Comparison of ENCODE assay signal across 8 mouse cellular contexts in genomic region chr10:99261151-99261635, GRCm38 (mm10). TPM values are rescaled to one million over a fixed set of nuclear protein-coding genes. Genes with fewer than 3 reads are reported as not detected.
DNase-seq lines count a peak whose midpoint lies in the region; ATAC-seq and TF ChIP-seq lines count a peak whose summit lies in the region.

No protein-coding gene starts in this region.

- peaks cover 6% of the 10 kb centered on the region for H3K4me1 ChIP-seq in hindbrain, embryonic 16.5 days (ENCODE audit: control insufficient read depth, insufficient read depth, low read depth, low read length)
- peaks cover 4% of the 10 kb centered on the region; the same call in 1 of the 2 replicates for H3K4me1 ChIP-seq in liver, embryonic 11.5 days (replicated peaks; ENCODE audit: control insufficient read depth, insufficient read depth, low read length)

- no peaks in the 10 kb centered on the region for H3K9me3 ChIP-seq in hindbrain, embryonic 16.5 days (ENCODE audit: control insufficient read depth, low read length)
- no peaks in the 10 kb centered on the region for H3K9me3 ChIP-seq in liver, embryonic 11.5 days (ENCODE audit: control insufficient read depth, low read length)

- intact Hi-C loops in gastrocnemius, adult 2 months (cut with DNase I), result loop anchor here (5.0 kb wide), 3 partner anchors 59 to 316 kb away; no protein-coding TSS in a partner anchor

- H3K36me3 ChIP-seq in hindbrain, embryonic 16.5 days (ENCODE audit: control insufficient read depth, insufficient read depth, low read length), result no peaks in the 10 kb centered on the region
- no peaks in the 10 kb centered on the region; the same call in 1 of the 2 replicates for H3K36me3 ChIP-seq in liver, embryonic 11.5 days (ENCODE audit: control insufficient read depth, insufficient read depth, low read length)

- peak overlapping the region; percentile 82 for H3K9ac ChIP-seq in hindbrain, embryonic 16.5 days (ENCODE audit: low read depth, low read length)
- H3K9ac ChIP-seq in liver, embryonic 11.5 days (ENCODE audit: low read depth, low read length), result peak overlapping the region; percentile 78

- peak overlapping the region; percentile 86 for H3K4me3 ChIP-seq in gastrocnemius, adult 2 months
- H3K4me3 ChIP-seq in hindbrain, embryonic 16.5 days (ENCODE audit: low read length), result peak overlapping the region; percentile 60
- H3K4me3 ChIP-seq in liver, embryonic 11.5 days (ENCODE audit: low read depth, low read length), result peak overlapping the region; percentile 74

- TF ChIP-seq CTCF in gastrocnemius, adult 2 months (IDR thresholded peaks at IDR 0.05), result no peak

- peak; percentile 10 for ATAC-seq in hindbrain, embryonic 16.5 days
- ATAC-seq in liver, embryonic 11.5 days (replicated peaks; ENCODE audit: low FRiP score), result peak; percentile 31

- peak overlapping the region; percentile 95 for H3K27ac ChIP-seq in gastrocnemius, adult 2 months
- peak overlapping the region; percentile 91 for H3K27ac ChIP-seq in hindbrain, embryonic 16.5 days (ENCODE audit: low read depth, low read length)
- H3K27ac ChIP-seq in liver, embryonic 11.5 days (ENCODE audit: low read depth, low read length), result peak overlapping the region; percentile 95

- no peaks in the 10 kb centered on the region for H3K27me3 ChIP-seq in hindbrain, embryonic 16.5 days (replicated peaks; ENCODE audit: control insufficient read depth, insufficient read depth, low read length)
- H3K27me3 ChIP-seq in liver, embryonic 11.5 days (replicated peaks; ENCODE audit: control insufficient read depth, insufficient read depth, low read length), result peaks cover 16% of the 10 kb centered on the region

- peak overlapping the region; percentile 92 for H3K4me2 ChIP-seq in hindbrain, embryonic 16.5 days (ENCODE audit: low read length)
- peak overlapping the region; percentile 92 for H3K4me2 ChIP-seq in liver, embryonic 11.5 days

- DNase-seq in gastrocnemius, adult 2 months, result no peak
- DNase-seq in gastrocnemius, postnatal 25 days, result no peak
- peak; percentile 53 for DNase-seq in MEL-GATA-1-ER (ENCODE audit: extremely low read depth, low read depth)
- peak; percentile 60 for DNase-seq in embryo, embryonic 11.5 days (ENCODE audit: low read depth, low spot score)
- peak; percentile 81 for DNase-seq in liver, embryonic 11.5 days (ENCODE audit: low spot score)
- DNase-seq in retina, postnatal 1 day, result peak; percentile 84
- DNase-seq in T-cell, adult 2 months (ENCODE audit: low spot score), result no peak

- under 1% methylated on average over 30 of the region's 30 CpGs for WGBS in hindbrain, embryonic 16.5 days
- 0% methylated on average over 27 of the region's 30 CpGs for WGBS in liver, embryonic 11.5 days

RNA-seq across cellular contexts. Expression of gene Dusp6, which starts 1.8 kb away (rescaled TPM):
- 10 to 100 TPM; 12.8 TPM for total RNA-seq in gastrocnemius, adult 2 months (2021)
- total RNA-seq in gastrocnemius, postnatal 25 days (2021), result 10 to 100 TPM; 17.9 to 21.9 TPM
- 35.2 and 37.0 TPM in 2 replicates for polyA plus RNA-seq in hindbrain, embryonic 16.5 days (2015; fragmentation: Nextera tagmentation; extraction: Ambion mirVana)
- 37.6 and 40.3 TPM in 2 replicates for polyA plus RNA-seq in liver, embryonic 11.5 days (2014; fragmentation: Nextera tagmentation; extraction: Ambion mirVana)

Comparison
In these comparisons a context has a peak if more than half of its experiments do, and no peak if none do; other contexts are left out.
1. DNase-seq: peak in MEL-GATA-1-ER (single experiment), embryo, embryonic 11.5 days (single experiment), liver, embryonic 11.5 days (single experiment) and retina, postnatal 1 day (single experiment); none in gastrocnemius, adult 2 months (single experiment), gastrocnemius, postnatal 25 days (single experiment) and T-cell, adult 2 months (single experiment).
2. Peak in every context shown above with its lines, with median percentiles within 50 percentile points of each other: H3K27ac ChIP-seq and H3K4me3 ChIP-seq.